Mouse (Mus musculus) CH12.LX (cell line): Measurements from ENCODE around the gene Otx2. TPM values are rescaled to one million over a fixed set of nuclear protein-coding genes. Genes with fewer than 3 reads are reported as not detected.

ENCODE experiments used
- DNase-seq: peaks from one replicate; pipeline ENCODE4 v3.0.0-alpha.2; 2013; ENCODE audit errors: extremely low read depth
- H3K27ac ChIP-seq: 2 replicates; pipeline ENCODE4 v1.5.1; 2012; ENCODE audit warnings: low read depth, mild to moderate bottlenecking, control low read depth, moderate library complexity; ENCODE audit not compliant: insufficient read depth
- H3K27me3 ChIP-seq: replicated peaks from 2 replicates; pipeline ENCODE3; 2012; ENCODE audit warnings: inconsistent platforms
- H3K36me3 ChIP-seq, 2 experiments: replicated peaks in 1 of 2; 2 replicates each; pipeline versions ENCODE3 to v1.6.1; 2012; ENCODE audit warnings: inconsistent platforms in 1 of 2, low read length in 1 of 2, mild to moderate bottlenecking in 1 of 2, mixed read lengths in 1 of 2, moderate library complexity in 1 of 2; ENCODE audit not compliant: control insufficient read depth in 1 of 2, insufficient read depth in 1 of 2
- H3K4me1 ChIP-seq, 2 experiments: 2 replicates each; pipeline ENCODE4 v1.6.1; 2012; ENCODE audit warnings: inconsistent platforms in 1 of 2, moderate library complexity in 1 of 2; ENCODE audit not compliant: insufficient read depth in 2 of 2, control insufficient read depth in 1 of 2
- H3K4me2 ChIP-seq: 2 replicates; pipeline ENCODE4 v1.6.1; 2012; ENCODE audit warnings: low read depth, mild to moderate bottlenecking, control low read depth; ENCODE audit not compliant: poor library complexity, insufficient read depth, severe bottlenecking
- H3K4me3 ChIP-seq, 3 experiments: fragments of 150-350 bp in 1 of 3; sonication (generic) in 1 of 3; replicated peaks in 1 of 3; 2 replicates each; pipeline versions ENCODE3 to v1.5.1; 2011 to 2012; ENCODE audit warnings: low read depth in 2 of 3, low read length in 2 of 3, mild to moderate bottlenecking in 2 of 3, moderate library complexity in 2 of 3, control low read depth in 1 of 3, improper control_type of control experiment in 1 of 3, inconsistent platforms in 1 of 3, mixed read lengths in 1 of 3; ENCODE audit not compliant: poor library complexity in 1 of 3
- H3K79me2 ChIP-seq: replicated peaks from 2 replicates; pipeline ENCODE4 v1.6.1; 2012; ENCODE audit warnings: mild to moderate bottlenecking, moderate library complexity; ENCODE audit not compliant: control insufficient read depth, poor library complexity, insufficient read depth, severe bottlenecking; ENCODE audit errors: extremely low read depth
- H3K9ac ChIP-seq: 2 replicates; pipeline ENCODE4 v1.6.1; 2012; ENCODE audit warnings: low read depth, mild to moderate bottlenecking, control low read depth, moderate library complexity; ENCODE audit not compliant: insufficient read depth
- H3K9me3 ChIP-seq: replicated peaks from 2 replicates; pipeline ENCODE3; 2012; ENCODE audit warnings: low read length, inconsistent platforms, mixed read lengths
- CHD2 ChIP-seq: IDR thresholded peaks from 2 replicates; pipeline ENCODE4 v1.6.1; 2011; ENCODE audit warnings: low read length, improper control_type of control experiment
- JUN ChIP-seq: IDR thresholded peaks from 2 replicates; pipeline ENCODE4 v1.6.1; 2011; ENCODE audit warnings: low read depth, mild to moderate bottlenecking, low read length, improper control_type of control experiment, moderate library complexity; ENCODE audit not compliant: insufficient read depth
- JUND ChIP-seq: conservative IDR thresholded peaks from 2 replicates; pipeline ENCODE4 v1.6.1; 2011; ENCODE audit warnings: low read depth, low read length, improper control_type of control experiment
- MAX ChIP-seq: IDR thresholded peaks from 2 replicates; pipeline ENCODE4 v1.6.1; 2011; ENCODE audit warnings: low read length, improper control_type of control experiment
- NELFE ChIP-seq: IDR thresholded peaks from 2 replicates; pipeline ENCODE4 v1.6.1; 2011; ENCODE audit warnings: low read depth, low read length, improper control_type of control experiment
- TCF12 ChIP-seq: IDR thresholded peaks from 2 replicates; pipeline ENCODE4 v1.6.1; 2014; ENCODE audit warnings: low read depth, mild to moderate bottlenecking, inconsistent platforms, low read length, improper control_type of control experiment
- UBTF ChIP-seq: IDR thresholded peaks from 2 replicates; pipeline ENCODE4 v1.6.1; 2012; ENCODE audit warnings: low read depth, mild to moderate bottlenecking, inconsistent platforms, low read length, improper control_type of control experiment, moderate library complexity
- ZC3H11A ChIP-seq: IDR thresholded peaks from 2 replicates; pipeline ENCODE4 v1.6.1; 2012; ENCODE audit warnings: low read depth, mild to moderate bottlenecking, inconsistent platforms, low read length, improper control_type of control experiment
- ZMIZ1 ChIP-seq: IDR thresholded peaks from 2 replicates; pipeline ENCODE4 v1.6.1; 2012; ENCODE audit warnings: low read depth, mild to moderate bottlenecking, inconsistent platforms, low read length, improper control_type of control experiment
- ZNF384 ChIP-seq: IDR thresholded peaks from 2 replicates; pipeline ENCODE4 v1.6.1; 2012; ENCODE audit warnings: low read depth, low read length, improper control_type of control experiment, inconsistent platforms
- dilution Hi-C: fragments of 300-500 bp; cut with MboI; formaldehyde crosslinking; loops from 2 replicates; pipeline ENCODE4 v1.14.3; 2020; ENCODE audit warnings: low sequenced_read_pairs; ENCODE audit not compliant: extremely low pct_unique_long_range_greater_than_20kb, extremely low pct_ligation_motif_present
- in situ Hi-C: fragments of 300-500 bp; cut with MboI; formaldehyde crosslinking; loops from 3 replicates; pipeline ENCODE4 v1.14.3; 2019; ENCODE audit warnings: low sequenced_read_pairs, low pct_ligation_motif_present, low pct_unique_long_range_greater_than_20kb, mixed read lengths
- polyA plus RNA-seq: library from polyadenylated mRNA; unstranded; fragments of >175 nt; gene quantifications from 2 replicates; pipeline ENCODE4 v1.2.1, GENCODE M21; 2012; ENCODE audit warnings: low read depth; ENCODE audit not compliant: insufficient read length
- total RNA-seq, 2 experiments: library from RNA; depleted of rRNA; stranded (reverse); fragments of 300-350 nt in 1 of 2; fragments of >200 nt in 1 of 2; gene quantifications; 2 replicates each; pipeline ENCODE4 v1.2.3; 2012 to 2014

The Otx2 gene
- total and polyA plus RNA-seq, 3 experiments = not detected

DNA sequence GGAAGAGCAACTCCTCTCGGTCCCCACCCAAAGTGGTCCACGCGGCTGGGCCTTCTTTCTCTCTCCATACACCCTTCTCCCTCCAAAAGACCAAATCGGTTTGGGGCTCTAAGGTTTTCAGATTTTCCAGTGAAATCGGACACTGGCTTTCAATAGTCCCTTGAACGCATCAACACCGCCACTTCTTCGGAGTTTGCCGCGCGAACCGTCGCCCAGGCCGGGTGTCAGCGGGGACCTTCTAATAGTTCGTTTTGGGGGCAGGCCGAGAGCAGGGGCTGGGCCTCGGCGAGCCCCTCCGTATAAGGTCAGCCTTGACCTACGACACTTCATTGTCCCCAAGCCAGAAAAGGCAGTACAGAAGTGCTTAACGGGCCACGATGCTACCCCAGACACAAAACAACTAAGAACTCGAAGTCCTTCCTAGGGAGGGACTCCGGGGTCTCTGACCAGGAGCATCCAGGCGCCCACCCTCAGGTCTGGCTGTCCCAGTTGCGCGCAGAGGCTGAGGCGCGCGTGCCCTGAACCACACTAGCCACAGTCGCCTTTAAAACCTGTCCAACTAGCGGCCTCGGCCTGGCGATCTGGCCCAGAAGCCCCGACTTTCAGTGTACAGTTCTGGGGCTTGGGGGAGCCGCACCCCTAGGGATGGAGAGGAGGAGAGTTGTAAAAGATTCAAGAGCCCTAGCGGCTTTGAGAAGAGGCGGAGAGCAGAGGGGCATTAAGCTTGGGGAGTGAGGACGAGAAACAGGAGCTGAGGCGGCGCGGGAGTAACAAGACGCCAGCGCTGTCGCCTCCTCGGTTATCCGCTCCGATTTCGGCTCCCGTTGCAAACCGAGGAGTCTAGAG is 7.6 kb downstream of the Otx2 start:
- Histone ChIP-seq H3K4me3 (no peak overlapping the region), H3K9me3 (no peaks in the 10 kb centered on the region), H3K27me3 (no peaks in the 10 kb centered on the region), H3K36me3 (no peaks in the 10 kb centered on the region), H3K9ac (no peak overlapping the region), H3K27ac (no peak overlapping the region), H3K79me2 (no peaks in the 10 kb centered on the region), H3K4me1 (no peaks in the 10 kb centered on the region), H3K4me2 (no peak overlapping the region)
- TF ChIP-seq TCF12 (no peak), ZC3H11A (no peak), NELFE (no peak)
- in situ Hi-C loops (no loop called here), dilution Hi-C loops (no loop called here)
- DNase-seq = no peak

DNA sequence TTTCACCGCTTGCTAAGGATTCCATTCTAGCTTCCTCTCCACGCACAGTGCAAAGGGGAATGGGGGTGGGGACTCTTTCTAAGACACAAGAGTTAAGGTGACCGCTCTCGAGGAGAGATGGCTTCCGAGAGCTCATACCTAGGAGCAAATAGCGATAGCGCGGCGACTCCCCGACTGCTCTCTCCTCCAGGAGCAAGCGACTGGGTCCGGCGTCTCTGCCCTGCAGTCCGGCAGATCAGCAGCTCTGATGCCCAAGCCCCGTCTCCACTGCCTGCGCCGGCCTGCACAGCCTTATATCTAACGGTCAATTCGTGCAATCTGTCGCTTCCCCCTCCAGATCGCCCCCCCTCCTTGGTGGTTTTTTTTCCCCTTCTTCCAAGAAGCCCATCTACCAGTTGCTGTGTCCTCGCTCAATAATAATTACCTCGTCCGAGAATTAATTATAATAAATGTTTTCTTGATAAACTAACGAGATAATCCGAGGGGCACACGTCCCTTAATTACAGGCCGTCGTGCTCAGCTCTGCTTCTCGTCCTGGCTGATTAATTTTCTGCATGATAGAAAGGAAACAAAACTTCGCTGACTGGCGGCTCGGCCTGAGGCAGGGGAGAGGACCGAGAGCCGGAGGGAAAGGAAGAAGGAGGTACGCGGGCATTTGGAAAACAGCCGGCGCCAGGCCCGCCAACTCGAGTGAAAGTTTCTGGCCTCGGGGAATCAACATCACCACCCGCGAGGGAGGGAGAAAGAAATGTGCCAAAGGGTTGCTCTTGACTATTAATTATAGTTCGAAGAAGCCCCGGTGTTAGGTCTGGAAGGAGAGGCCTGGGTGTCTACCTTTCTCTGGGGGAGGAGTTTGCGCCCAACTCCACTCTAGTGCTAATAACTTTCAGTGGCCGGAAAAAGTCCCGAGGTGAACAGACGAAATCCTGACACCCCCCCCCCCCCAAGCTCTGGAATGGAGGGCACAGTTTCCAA is 8.5 kb downstream of the Otx2 start:
- no peaks in the 10 kb centered on the region for H3K27me3 ChIP-seq
- H3K9me3 ChIP-seq = no peaks in the 10 kb centered on the region
- no peaks in the 10 kb centered on the region for H3K36me3 ChIP-seq
- H3K4me3 ChIP-seq = no peak overlapping the region
- in situ Hi-C loops = no loop called here
- dilution Hi-C loops = no loop called here
- H3K4me2 ChIP-seq = no peak overlapping the region
- no peak for DNase-seq
- TF ChIP-seq ZNF384 (no peak), JUND (no peak), MAX (no peak), NELFE (no peak), ZMIZ1 (no peak), UBTF (no peak), JUN (no peak), CHD2 (no peak)
- TF ChIP-seq, all 38 proteins: peak for 0
- H3K79me2 ChIP-seq = no peaks in the 10 kb centered on the region
- H3K4me1 ChIP-seq = no peaks in the 10 kb centered on the region
- H3K27ac ChIP-seq = no peak overlapping the region
- H3K9ac ChIP-seq = no peak overlapping the region
